Mouse (Mus musculus) hindbrain, embryonic 12.5 days (tissue): ENCODE measurements around the gene Olfr814. TPM values are rescaled to one million over a fixed set of nuclear protein-coding genes. Genes with fewer than 3 reads are reported as not detected.
"Not testable (repeated sequence)": the region's sequence is repeated elsewhere in the genome, so short reads cannot be mapped to it uniquely, and the experiment has no call there.

ENCODE experiments used
- ATAC-seq: fragments of 200-750 bp; cut with Nextera tagmentation; 2 replicates; pipeline ENCODE4 v1.8.0; 2017; ENCODE audit warnings: moderate TSS enrichment; ENCODE audit not compliant: low FRiP score
- H3K27ac ChIP-seq: fragments of 300-500 bp; sonication (generic); 2 replicates; pipeline ENCODE4 v1.5.1; 2016; ENCODE audit warnings: mild to moderate bottlenecking
- H3K27me3 ChIP-seq: fragments of 300-500 bp; sonication (generic); 2 replicates; pipeline ENCODE4 v1.6.1; 2016; ENCODE audit warnings: mild to moderate bottlenecking
- H3K36me3 ChIP-seq: fragments of 300-500 bp; sonication (generic); 2 replicates; pipeline ENCODE4 v1.6.1; 2016; ENCODE audit warnings: mild to moderate bottlenecking
- H3K4me1 ChIP-seq: fragments of 300-500 bp; sonication (generic); 2 replicates; pipeline ENCODE4 v1.6.1; 2016
- H3K4me2 ChIP-seq: fragments of 300-500 bp; sonication (generic); replicated peaks from 2 replicates; pipeline ENCODE4 v1.6.1; 2016; ENCODE audit warnings: mild to moderate bottlenecking
- H3K4me3 ChIP-seq: fragments of 300-500 bp; sonication (generic); 2 replicates; pipeline ENCODE4 v1.5.1; 2016; ENCODE audit warnings: mild to moderate bottlenecking
- H3K9ac ChIP-seq: fragments of 300-500 bp; sonication (generic); 2 replicates; pipeline ENCODE4 v1.6.1; 2016; ENCODE audit warnings: mild to moderate bottlenecking, moderate library complexity
- H3K9me3 ChIP-seq: fragments of 300-500 bp; sonication (generic); replicated peaks from 2 replicates; pipeline ENCODE4 v1.6.1; 2016; ENCODE audit warnings: mild to moderate bottlenecking
- WGBS: fragments of 180-500 bp; shearing (Covaris S2); methylation state at CpG from one replicate; pipeline ENCODE4 v1.1.7; 2016; 5-methylcytosine and 5-hydroxymethylcytosine counted together
- polyA plus RNA-seq: library from polyadenylated mRNA; unstranded; fragments of >200 nt; fragmentation: Nextera tagmentation; extraction: Ambion mirVana; gene quantifications from 2 replicates; pipeline ENCODE4 v1.2.1, GENCODE M21; 2016

Gene Olfr814
- polyA plus RNA-seq: not detected in 2 replicates

DNA sequence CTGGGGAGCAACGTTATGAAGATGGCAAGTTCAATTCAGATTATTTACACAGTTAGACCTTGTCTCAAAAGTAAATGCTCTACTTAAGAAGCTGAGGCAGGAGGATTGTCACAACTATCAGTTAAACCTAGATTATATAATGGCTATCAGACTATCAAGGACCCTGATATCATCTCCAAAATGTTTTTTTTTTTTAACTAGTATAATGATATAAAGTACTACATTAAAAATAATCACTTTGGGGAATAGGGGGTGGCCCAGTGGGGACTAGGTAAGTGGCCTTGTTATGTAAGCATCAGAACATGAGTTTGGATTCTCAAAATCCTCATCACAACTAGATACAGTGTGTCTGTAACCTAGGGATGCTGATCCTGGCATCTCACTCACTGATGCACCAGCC, at the start of gene Olfr814:
Gene Olfr814 (minus strand): TSS at position 101 of the 400 bp plus-strand sequence.
- H3K27ac ChIP-seq, H3K27me3 ChIP-seq, H3K4me2 ChIP-seq, H3K9ac ChIP-seq, H3K36me3 ChIP-seq, H3K4me1 ChIP-seq, H3K9me3 ChIP-seq, H3K4me3 ChIP-seq, ATAC-seq: not testable (repeated sequence)
- WGBS: 64% methylated on average over 1 of the region's 1 CpGs

DNA sequence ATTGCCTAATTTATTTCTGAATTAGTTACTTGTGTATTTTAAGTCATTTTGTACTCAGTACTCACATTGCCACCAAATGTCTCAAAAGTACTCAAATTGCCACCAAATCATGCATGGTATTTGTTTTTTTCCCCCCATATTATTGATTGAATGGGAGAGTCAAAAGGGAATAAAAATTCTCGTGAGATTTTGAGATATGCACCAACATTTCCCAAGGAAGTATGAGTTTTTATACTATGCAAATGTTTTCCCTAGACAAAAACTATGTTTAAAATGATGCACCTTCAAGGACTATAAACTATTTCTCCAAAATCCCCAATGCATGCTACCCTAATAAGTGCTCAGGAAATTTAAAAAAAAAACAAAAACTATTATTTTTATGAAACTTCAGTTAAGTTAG, 35.8 kb upstream of the Olfr814 start, which contains the start of gene Olfr816:
Gene Olfr816 (minus strand): TSS at position 101 of the 400 bp plus-strand sequence.
- H3K36me3 ChIP-seq: no peaks in the 10 kb centered on the region
- H3K27me3 ChIP-seq: no peaks in the 10 kb centered on the region
- no peak within 1 kb of the TSS for H3K9ac ChIP-seq
- 78% methylated on average over 1 of the region's 1 CpGs for WGBS
- H3K4me2 ChIP-seq: no peak within 1 kb of the TSS
- no peak within 1 kb of the TSS for H3K4me3 ChIP-seq
- no peak within 1 kb of the TSS for H3K27ac ChIP-seq
- no peak for ATAC-seq
- no peaks in the 10 kb centered on the region for H3K4me1 ChIP-seq
- no peaks in the 10 kb centered on the region for H3K9me3 ChIP-seq

DNA sequence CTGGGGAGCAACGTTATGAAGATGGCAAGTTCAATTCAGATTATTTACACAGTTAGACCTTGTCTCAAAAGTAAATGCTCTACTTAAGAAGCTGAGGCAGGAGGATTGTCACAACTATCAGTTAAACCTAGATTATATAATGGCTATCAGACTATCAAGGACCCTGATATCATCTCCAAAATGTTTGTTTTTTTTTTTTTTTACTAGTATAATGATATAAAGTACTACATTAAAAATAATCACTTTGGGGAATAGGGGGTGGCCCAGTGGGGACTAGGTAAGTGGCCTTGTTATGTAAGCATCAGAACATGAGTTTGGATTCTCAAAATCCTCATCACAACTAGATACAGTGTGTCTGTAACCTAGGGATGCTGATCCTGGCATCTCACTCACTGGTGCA, 26.1 kb upstream of the Olfr814 start, which contains the start of gene Olfr815:
Gene Olfr815 (minus strand): TSS at position 101 of the 400 bp plus-strand sequence.
- not testable (repeated sequence) for H3K9ac ChIP-seq, ATAC-seq

DNA sequence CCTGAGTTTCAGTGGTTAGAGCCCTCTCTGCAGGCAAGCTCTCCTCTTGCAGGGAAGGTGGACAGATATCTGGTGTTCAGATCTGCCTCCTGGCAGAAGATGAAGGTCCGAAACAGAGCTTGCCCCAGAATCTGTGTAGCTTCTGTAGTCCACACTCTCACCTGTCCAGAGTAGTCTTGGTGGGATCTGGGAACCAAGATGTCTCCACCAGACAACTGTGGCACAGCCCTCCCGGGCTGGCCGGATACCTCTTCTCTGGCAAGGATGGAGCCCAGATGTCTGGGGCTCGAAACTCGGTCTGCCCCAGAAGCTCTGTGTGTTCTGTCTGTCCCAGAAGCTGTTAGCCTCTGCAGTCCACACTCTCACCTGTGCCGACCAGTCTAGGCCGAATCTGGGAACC, 6.3 kb upstream of the Olfr814 start:
- Histone ChIP-seq H3K4me2 (no peak overlapping the region), H3K4me1 (no peaks in the 10 kb centered on the region), H3K27me3 (no peaks in the 10 kb centered on the region), H3K9ac (no peak overlapping the region), H3K36me3 (no peaks in the 10 kb centered on the region), H3K27ac (no peak overlapping the region), H3K4me3 (no peak overlapping the region), H3K9me3 (no peaks in the 10 kb centered on the region)
- 91% methylated on average over 7 of the region's 7 CpGs for WGBS
- no peak for ATAC-seq

More for the DNA sequence above, 26.1 kb upstream of the Olfr814 start, which contains the start of gene Olfr815:
- H3K4me2 ChIP-seq, H3K4me1 ChIP-seq, H3K4me3 ChIP-seq, H3K27me3 ChIP-seq, H3K9me3 ChIP-seq, H3K27ac ChIP-seq, H3K36me3 ChIP-seq: not testable (repeated sequence)
- 67% methylated on average over 1 of the region's 1 CpGs for WGBS

DNA sequence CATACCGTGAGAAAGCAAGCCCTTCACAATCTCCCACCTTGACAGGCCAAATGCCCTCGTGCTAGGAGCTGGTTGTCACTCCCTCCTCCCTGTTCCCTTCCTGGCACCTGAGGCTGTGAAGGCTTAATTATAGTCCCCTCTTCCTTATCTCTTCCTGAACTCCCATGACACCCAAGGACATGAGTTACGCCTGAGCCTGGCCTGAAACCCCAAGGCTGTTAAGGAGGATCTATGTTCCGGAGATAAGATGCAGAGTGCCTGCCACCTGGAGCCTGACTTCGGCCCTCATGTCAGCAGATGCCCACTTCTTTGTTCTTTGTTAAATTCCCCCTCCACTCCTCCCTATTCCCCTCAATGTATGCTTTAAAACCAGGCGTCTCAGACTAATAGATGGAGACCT, 5.8 kb upstream of the Olfr814 start:
- not testable (repeated sequence) for ATAC-seq

DNA sequence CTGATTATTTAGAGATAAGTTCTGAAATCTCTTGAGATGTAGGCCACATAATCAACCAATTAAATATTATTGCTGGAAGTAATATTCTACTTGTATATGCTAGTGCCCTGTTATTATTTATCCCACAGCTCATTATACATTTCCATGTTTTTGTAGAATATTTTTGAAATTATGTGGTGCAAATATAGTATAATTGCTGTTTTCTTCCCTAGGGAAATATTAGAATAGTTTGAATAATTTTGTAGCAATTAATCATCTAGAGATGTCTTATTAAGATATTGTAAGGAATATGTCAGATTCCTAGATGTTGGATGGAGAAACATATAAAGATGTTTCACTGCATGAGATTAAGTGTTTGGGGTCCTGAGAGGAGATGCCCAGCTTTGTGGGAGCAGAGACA, 24.6 kb downstream of the Olfr814 start, which contains the start of gene Olfr813:
Gene Olfr813 (plus strand): TSS at position 301 of the 400 bp plus-strand sequence.
- no peaks in the 10 kb centered on the region for H3K27me3 ChIP-seq
- no peak within 1 kb of the TSS for H3K4me3 ChIP-seq
- H3K4me2 ChIP-seq: no peak within 1 kb of the TSS
- H3K4me1 ChIP-seq: no peaks in the 10 kb centered on the region
- ATAC-seq: no peak
- H3K9ac ChIP-seq: no peak within 1 kb of the TSS
- no peaks in the 10 kb centered on the region for H3K36me3 ChIP-seq
- H3K9me3 ChIP-seq: no peaks in the 10 kb centered on the region
- no peak within 1 kb of the TSS for H3K27ac ChIP-seq

More for the DNA sequence above, 5.8 kb upstream of the Olfr814 start:
- not testable (repeated sequence) for H3K9ac ChIP-seq, H3K4me3 ChIP-seq, H3K9me3 ChIP-seq, H3K27me3 ChIP-seq, H3K4me2 ChIP-seq, H3K36me3 ChIP-seq, H3K4me1 ChIP-seq, H3K27ac ChIP-seq
- WGBS: 83% methylated on average over 6 of the region's 6 CpGs

DNA sequence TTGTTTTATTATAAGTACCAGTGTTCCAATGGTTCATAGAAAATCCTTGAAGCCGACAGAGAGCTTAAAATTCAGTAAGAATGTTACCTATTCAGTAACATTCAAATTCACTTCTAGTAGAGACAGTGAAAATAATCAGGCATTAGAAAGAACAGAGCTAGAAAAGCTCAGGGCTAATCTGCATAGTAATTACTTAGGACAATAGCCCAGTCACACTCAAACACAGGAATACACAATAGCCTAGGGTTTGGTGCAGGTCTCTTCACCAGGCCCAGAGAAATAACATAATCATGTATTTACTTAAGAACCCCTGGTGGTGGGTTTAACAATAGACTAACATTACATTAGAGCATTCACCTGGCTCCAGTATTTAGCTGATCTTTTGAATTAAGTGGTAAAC, 32.3 kb downstream of the Olfr814 start:
- Histone ChIP-seq H3K4me2 (no peak overlapping the region), H3K9me3 (no peaks in the 10 kb centered on the region), H3K36me3 (no peaks in the 10 kb centered on the region), H3K27ac (no peak overlapping the region), H3K4me1 (no peaks in the 10 kb centered on the region), H3K4me3 (no peak overlapping the region), H3K9ac (no peak overlapping the region), H3K27me3 (no peaks in the 10 kb centered on the region)
- ATAC-seq: no peak
- 64% methylated on average over 1 of the region's 1 CpGs for WGBS

DNA sequence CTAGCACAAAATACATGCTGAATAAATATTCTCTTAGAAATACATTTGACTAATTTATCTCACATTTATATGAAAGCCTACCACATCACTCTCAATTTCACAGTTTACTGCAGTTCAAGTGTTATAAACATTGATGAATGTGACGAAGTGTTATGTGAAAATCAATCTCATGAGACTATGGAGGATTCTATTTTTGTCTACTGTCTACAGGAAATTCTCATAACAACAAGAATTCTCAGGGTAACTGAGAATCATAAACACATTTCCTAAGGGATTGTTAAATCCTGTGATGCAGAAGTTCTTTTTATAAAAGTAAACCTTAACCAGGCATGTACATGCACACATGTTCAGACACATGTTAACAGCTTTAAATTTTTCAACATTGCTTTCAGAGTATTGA, 33.7 kb downstream of the Olfr814 start, which contains the start of gene Olfr812:
Gene Olfr812 (minus strand): TSS at position 101 of the 400 bp plus-strand sequence.
- Histone ChIP-seq H3K9me3 (no peaks in the 10 kb centered on the region), H3K4me1 (no peaks in the 10 kb centered on the region), H3K4me2 (no peak within 1 kb of the TSS), H3K27me3 (no peaks in the 10 kb centered on the region), H3K9ac (no peak within 1 kb of the TSS), H3K36me3 (no peaks in the 10 kb centered on the region), H3K27ac (no peak within 1 kb of the TSS), H3K4me3 (no peak within 1 kb of the TSS)
- no peak for ATAC-seq
- 77% methylated on average over 1 of the region's 1 CpGs for WGBS

Other genes starting within 250 kb of the Olfr814 start
- gene Olfr799, start 242.4 kb downstream of the Olfr814 start, polyA plus RNA-seq: not detected in 2 replicates
- not detected in 2 replicates for gene Olfr800, start 222.2 kb downstream of the Olfr814 start, polyA plus RNA-seq
- not detected in 2 replicates for gene Olfr801, start 206.0 kb downstream of the Olfr814 start, polyA plus RNA-seq
- gene Olfr802, start 191.7 kb downstream of the Olfr814 start, polyA plus RNA-seq: 0.04 TPM in 1 of 2 replicates, not detected in the other
- gene Olfr803, start 185.6 kb downstream of the Olfr814 start, polyA plus RNA-seq: not detected in 2 replicates
- not detected in 2 replicates for gene Olfr804, start 176.6 kb downstream of the Olfr814 start, polyA plus RNA-seq
- gene Olfr805, start 150.5 kb downstream of the Olfr814 start, polyA plus RNA-seq: not detected in 2 replicates
- not detected in 2 replicates for gene Olfr806, start 137.9 kb downstream of the Olfr814 start, polyA plus RNA-seq
- not detected in 2 replicates for gene Olfr807, start 122.1 kb downstream of the Olfr814 start, polyA plus RNA-seq
- gene Olfr808, start 114.4 kb downstream of the Olfr814 start, polyA plus RNA-seq: not detected in 2 replicates
- gene Olfr809, start 105.2 kb downstream of the Olfr814 start, polyA plus RNA-seq: not detected in 2 replicates
- gene Olfr810, start 84.9 kb downstream of the Olfr814 start, polyA plus RNA-seq: not detected in 2 replicates
- not detected in 2 replicates for gene Olfr811, start 75.5 kb downstream of the Olfr814 start, polyA plus RNA-seq
- not detected in 2 replicates for gene Olfr812, start 33.8 kb downstream of the Olfr814 start, polyA plus RNA-seq
- not detected in 2 replicates for gene Olfr813, start 24.5 kb downstream of the Olfr814 start, polyA plus RNA-seq
- gene Olfr815, start 26.0 kb upstream of the Olfr814 start, polyA plus RNA-seq: not detected in 2 replicates
- gene Olfr816, start 35.7 kb upstream of the Olfr814 start, polyA plus RNA-seq: not detected in 2 replicates
- gene Olfr818, start 69.2 kb upstream of the Olfr814 start, polyA plus RNA-seq: not detected in 2 replicates
- gene Olfr819, start 87.4 kb upstream of the Olfr814 start, polyA plus RNA-seq: not detected in 2 replicates
- gene Olfr247, start 96.3 kb upstream of the Olfr814 start, polyA plus RNA-seq: not detected in 2 replicates
- not detected in 2 replicates for gene Gm10310, start 105.2 kb upstream of the Olfr814 start, polyA plus RNA-seq
- not detected in 2 replicates for gene Olfr820, start 132.8 kb upstream of the Olfr814 start, polyA plus RNA-seq
- not detected in 2 replicates for gene Olfr821, start 150.5 kb upstream of the Olfr814 start, polyA plus RNA-seq
- not detected in 2 replicates for gene Olfr822, start 191.4 kb upstream of the Olfr814 start, polyA plus RNA-seq
- gene Olfr823, start 235.5 kb upstream of the Olfr814 start, polyA plus RNA-seq: not detected in 2 replicates